Mouse (Mus musculus) megakaryocyte-erythroid progenitor cell, adult 5 weeks (primary cell): ENCODE data around the gene Gm6217. TPM values are rescaled to one million over a fixed set of nuclear protein-coding genes. Genes with fewer than 3 reads are reported as not detected.

Source experiments
- polyA plus RNA-seq: library from polyadenylated mRNA; stranded (reverse); fragments of >175 nt; gene quantifications from 2 replicates; pipeline ENCODE4 v1.2.3, GENCODE M21; 2012

The Gm6217 gene
- not detected in 2 replicates for polyA plus RNA-seq

DNA sequence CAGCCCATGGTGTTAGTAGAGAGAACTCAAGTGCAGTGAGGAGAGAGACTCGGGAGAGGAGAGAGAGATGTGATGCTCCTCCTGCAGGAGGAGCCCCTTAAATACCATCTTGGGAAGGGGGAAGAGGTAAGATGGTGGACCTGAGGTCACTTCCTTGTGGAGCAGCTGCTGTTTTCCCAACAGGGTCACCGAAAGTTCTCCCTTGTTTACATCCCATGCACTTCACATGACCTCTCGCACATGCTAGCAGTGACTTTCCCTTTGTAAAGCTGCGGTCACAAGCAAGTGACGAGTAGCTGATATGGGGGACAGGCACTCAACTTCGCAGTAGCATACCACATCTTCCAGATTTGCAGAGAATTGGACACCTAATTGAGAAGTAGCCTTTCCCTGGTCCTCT is at the start of gene Gm6217:
TSS of gene Gm6217 (minus strand) at position 74 of the 400 bp plus-strand sequence.

DNA sequence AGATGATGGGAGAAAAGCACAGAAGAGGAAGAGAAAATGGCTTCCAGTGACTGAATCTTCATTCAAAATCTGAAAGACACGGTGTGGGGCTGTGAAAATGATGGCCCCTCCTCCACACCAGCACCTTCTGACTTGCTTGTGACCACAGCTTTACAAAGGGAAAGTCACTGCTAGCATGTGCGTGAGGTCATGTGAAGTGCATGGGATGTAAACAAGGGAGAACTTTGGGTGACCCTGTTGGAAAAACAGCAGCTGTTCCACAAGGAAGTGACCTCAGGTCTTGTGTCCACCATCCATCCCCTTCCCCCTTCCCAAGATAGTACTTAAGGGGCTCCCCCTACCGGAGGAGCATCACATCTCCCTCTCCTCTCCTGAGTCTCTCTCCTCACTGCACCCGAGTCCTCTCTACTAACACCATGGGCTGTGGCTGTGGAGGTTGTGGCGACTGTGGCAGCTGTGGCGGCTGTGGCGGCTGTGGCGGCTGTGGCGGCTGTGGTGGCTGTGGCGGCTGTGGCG is 28.7 kb upstream of the Gm6217 start, which contains the start of gene Gm47955:
TSS of gene Gm47955 (plus strand) at position 417 of the 516 bp plus-strand sequence.

DNA sequence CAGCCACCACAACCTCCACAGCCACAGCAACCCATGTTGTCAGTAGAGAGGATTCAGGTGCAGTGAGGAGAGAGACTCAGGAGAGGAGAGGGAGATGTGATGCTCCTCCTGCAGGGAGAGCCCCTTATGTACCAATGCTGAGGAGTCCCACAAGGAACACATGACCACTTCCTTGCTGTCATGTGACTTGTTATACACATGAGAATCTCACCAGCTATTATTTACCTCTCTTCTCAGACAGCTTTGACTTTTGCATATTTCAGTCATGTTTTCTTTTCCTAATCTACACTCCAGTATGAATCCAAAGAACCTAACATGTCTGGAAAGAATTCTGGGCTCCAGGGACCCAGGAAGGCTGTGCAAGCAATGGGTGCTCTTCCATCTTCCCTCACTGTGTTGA is 24.7 kb upstream of the Gm6217 start, which contains the start of gene Gm7544:
TSS of gene Gm7544 (minus strand) at position 101 of the 400 bp plus-strand sequence.

DNA sequence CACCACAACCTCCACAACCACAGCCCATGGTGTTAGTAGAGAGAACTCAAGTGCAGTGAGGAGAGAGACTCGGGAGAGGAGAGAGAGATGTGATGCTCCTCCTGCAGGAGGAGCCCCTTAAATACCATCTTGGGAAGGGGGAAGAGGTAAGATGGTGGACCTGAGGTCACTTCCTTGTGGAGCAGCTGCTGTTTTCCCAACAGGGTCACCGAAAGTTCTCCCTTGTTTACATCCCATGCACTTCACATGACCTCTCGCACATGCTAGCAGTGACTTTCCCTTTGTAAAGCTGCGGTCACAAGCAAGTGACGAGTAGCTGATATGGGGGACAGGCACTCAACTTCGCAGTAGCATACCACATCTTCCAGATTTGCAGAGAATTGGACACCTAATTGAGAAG is 12.1 kb upstream of the Gm6217 start, which contains the start of gene A030003K21Rik:
TSS of gene A030003K21Rik (minus strand) at position 94 of the 400 bp plus-strand sequence.

DNA sequence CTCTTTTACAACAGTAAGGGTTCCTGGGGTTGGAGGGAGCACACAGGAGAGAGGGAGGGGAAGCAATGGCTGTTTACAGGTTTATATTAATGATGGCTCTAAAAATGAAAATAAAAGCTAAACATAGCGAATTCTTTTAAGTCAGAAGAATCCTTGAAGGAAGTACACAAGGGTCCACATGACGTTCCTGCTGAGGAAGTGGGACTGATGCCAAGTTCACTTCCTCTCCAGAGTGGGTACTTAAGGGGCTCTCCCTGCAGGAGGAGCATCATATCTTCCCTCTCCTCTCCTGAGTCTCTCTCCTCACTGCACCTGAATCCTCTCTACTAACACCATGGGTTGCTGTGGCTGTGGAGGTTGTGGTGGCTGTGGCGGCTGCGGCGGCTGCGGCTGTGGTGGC is 6.5 kb downstream of the Gm6217 start, which contains the start of gene A030014E15Rik:
TSS of gene A030014E15Rik (plus strand) at position 268 of the 400 bp plus-strand sequence.

DNA sequence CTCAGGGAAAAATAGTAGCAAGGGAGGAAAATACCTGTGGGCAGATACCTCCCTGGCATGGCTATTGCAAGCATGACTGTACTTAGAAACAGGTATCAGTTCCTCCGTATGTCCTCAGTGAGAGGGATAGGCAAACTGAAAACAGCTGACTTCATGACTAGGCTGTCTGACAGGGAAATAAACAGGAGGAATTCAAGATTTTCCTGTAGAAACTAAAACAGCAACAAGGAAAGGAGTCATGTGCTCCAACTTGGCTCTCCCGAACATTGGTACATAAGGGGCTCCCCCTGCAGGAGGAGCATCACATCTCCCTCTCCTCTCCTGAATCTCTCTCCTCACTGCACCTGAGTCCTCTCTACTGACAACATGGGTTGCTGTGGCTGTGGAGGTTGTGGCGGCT is 18.2 kb downstream of the Gm6217 start, which contains the start of gene A030005L19Rik:
TSS of gene A030005L19Rik (plus strand) at position 301 of the 400 bp plus-strand sequence.

Other genes with a start within 250 kb of the Gm6217 start
- gene Mff, start 206.5 kb downstream of the Gm6217 start, polyA plus RNA-seq: 91.1 and 118 TPM in 2 replicates
- gene Tm4sf20, start 162.9 kb downstream of the Gm6217 start, polyA plus RNA-seq: not detected in 2 replicates
- gene Gm47791, start 160.2 kb downstream of the Gm6217 start, polyA plus RNA-seq: not detected in 2 replicates
- 7.2 and 7.8 TPM in 2 replicates for gene Agfg1, start 91.9 kb downstream of the Gm6217 start, polyA plus RNA-seq
- gene A030005L19Rik, start 18.1 kb downstream of the Gm6217 start, polyA plus RNA-seq: 0.11 TPM in 1 of 2 replicates, not detected in the other
- not detected in 2 replicates for gene A030014E15Rik, start 6.5 kb downstream of the Gm6217 start, polyA plus RNA-seq
- gene A030003K21Rik, start 12.0 kb upstream of the Gm6217 start, polyA plus RNA-seq: not detected in 2 replicates
- gene Gm7544, start 24.6 kb upstream of the Gm6217 start, polyA plus RNA-seq: not detected in 2 replicates
- not detected in 2 replicates for gene Gm47955, start 28.9 kb upstream of the Gm6217 start, polyA plus RNA-seq
- not detected in 2 replicates for gene Gm47959, start 69.1 kb upstream of the Gm6217 start, polyA plus RNA-seq
- not detected in 2 replicates for gene Slc19a3, start 107.0 kb upstream of the Gm6217 start, polyA plus RNA-seq
- gene Krtap28-10, start 111.1 kb upstream of the Gm6217 start, polyA plus RNA-seq: not detected in 2 replicates
- gene Gm47969, start 113.5 kb upstream of the Gm6217 start, polyA plus RNA-seq: not detected in 2 replicates
- not detected in 2 replicates for gene A030005K14Rik, start 128.0 kb upstream of the Gm6217 start, polyA plus RNA-seq
- gene Krtap28-13, start 129.5 kb upstream of the Gm6217 start, polyA plus RNA-seq: not detected in 2 replicates
- not detected in 2 replicates for gene Ccl20, start 185.4 kb upstream of the Gm6217 start, polyA plus RNA-seq
- not detected in 2 replicates for gene Daw1, start 228.4 kb upstream of the Gm6217 start, polyA plus RNA-seq